Mouse (Mus musculus) olfactory bulb, adult 2 months (tissue): ENCODE measurements around the gene Gm7247.

Experiments used
- CTCF ChIP-seq: fragments of 200-500 bp; IDR thresholded peaks from 2 replicates; pipeline ENCODE4 v1.5.1; 2012; ENCODE audit warnings: low read depth, mild to moderate bottlenecking, low read length, moderate library complexity; ENCODE audit not compliant: insufficient read depth
- POLR2A ChIP-seq: fragments of 200-500 bp; IDR thresholded peaks from 2 replicates; pipeline ENCODE4 v1.6.1; 2012; ENCODE audit warnings: mild to moderate bottlenecking, low read depth, low read length, moderate library complexity; ENCODE audit not compliant: insufficient read depth

DNA sequence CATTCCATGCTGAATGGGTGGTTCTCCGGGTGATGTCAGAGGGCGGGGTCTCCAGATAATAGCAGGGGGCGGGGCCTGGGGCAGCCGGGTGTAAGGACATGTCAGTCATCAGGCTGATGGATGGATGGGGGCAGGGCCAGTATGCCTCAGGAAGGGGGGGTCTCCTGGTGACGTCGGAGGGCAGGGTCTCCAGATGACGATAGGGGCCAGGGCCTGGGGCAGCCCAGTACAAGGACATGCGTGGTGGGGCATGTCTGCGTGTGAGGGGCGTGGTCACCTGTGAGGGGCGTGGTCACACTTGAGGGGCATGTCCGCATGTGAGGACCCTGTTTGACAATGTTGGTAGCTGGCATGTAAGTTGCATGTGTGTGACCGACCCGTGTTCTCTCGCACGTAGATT lies 73.0 kb downstream of the Gm7247 start:
- no peak for TF ChIP-seq POLR2A
- no peak for TF ChIP-seq CTCF
